Mouse (Mus musculus) neutrophil, adult 65 days (primary cell): ENCODE results near the gene Fasn. TPM values are rescaled to one million over a fixed set of nuclear protein-coding genes. Genes with fewer than 3 reads are reported as not detected.

Experiments used
- total RNA-seq: library from RNA; stranded (reverse); gene quantifications from 2 replicates; pipeline ENCODE4 v1.2.4, GENCODE M21; 2023

Fasn gene
- 18.5 and 25.7 TPM in 2 replicates for total RNA-seq

GRCm38 (mm10) chr11:120823956-120824786 is at the start of gene Fasn:
Gene Fasn (minus strand): TSS chr11:120824547.

GRCm38 (mm10) chr11:120795756-120796613 is 28.4 kb downstream of the Fasn start, which contains the start of gene Dus1l:
Gene Dus1l (minus strand): TSS chr11:120796403.

DNA sequence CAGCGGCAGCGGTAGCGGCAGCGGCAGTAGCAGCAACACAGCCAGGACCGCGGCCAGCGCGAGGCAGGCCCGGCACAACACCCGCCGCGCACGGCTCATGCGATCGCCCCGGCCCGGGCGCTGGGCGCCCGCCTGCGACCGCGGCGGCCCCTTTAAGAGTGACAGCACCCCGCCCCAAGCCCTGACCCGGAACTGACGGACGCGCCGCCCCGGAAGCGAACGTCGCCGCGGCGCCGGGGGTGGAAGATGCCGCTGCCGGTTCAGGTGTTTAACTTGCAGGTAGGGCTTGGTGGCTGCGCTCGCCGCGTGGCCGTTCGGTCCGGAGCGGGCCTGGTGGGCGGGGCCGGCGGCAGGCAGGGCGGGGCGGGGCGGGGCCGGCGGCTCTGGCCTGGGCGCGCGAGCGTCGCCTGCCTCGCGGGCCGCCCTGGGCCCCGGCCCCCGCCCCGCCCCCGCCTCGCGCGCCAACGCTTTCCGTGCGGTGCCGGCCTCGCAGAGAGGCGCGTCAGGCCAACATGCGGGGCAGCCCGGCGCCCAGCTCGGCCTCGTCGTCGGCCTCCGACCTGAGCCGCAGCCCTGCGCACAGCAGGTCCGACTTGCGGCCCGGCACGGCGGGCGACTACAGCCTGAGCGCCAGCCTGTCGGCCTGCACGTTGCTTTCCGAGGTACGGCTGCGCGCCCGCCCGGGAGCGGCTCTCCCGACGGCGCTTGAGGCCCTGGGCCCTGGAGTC is 40.1 kb downstream of the Fasn start, which contains the start of the genes Rfng and Gps1:
TSS of gene Rfng (minus strand) at position 144 of the 728 bp plus-strand sequence.
TSS of gene Gps1 (plus strand) at position 209 of the 728 bp plus-strand sequence.

DNA sequence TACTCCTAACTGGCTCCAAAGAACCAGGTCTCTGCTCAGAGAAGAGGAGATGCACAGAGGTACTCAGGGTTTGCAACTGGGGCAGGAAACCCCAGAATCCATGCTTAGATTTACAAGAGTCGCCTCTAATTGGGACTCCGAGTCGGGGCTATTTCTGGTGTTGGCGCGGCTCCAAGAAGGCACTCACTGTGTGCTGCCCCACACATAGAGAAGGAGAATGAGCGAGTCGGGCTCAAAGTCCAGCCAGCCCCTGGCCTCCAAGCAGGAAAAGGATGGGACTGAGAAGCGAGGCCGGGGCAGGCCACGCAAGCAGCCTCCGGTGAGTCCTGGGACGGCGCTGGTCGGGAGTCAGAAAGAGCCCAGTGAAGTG is 61.7 kb downstream of the Fasn start, which contains the start of gene Hmga1b:
TSS of gene Hmga1b (plus strand) at position 123 of the 370 bp plus-strand sequence.

Other genes with a start within 250 kb of the Fasn start
- 428 and 459 TPM in 2 replicates for gene Arhgdia, start 242.9 kb downstream of the Fasn start, total RNA-seq
- gene Alyref, start 226.2 kb downstream of the Fasn start, total RNA-seq = 116 and 122 TPM in 2 replicates
- gene Anapc11, start 226.1 kb downstream of the Fasn start, total RNA-seq = 36.8 and 40.0 TPM in 2 replicates
- gene Npb, start 216.1 kb downstream of the Fasn start, total RNA-seq = 1.5 TPM in 1 of 2 replicates, not detected in the other
- gene Pcyt2, start 206.6 kb downstream of the Fasn start, total RNA-seq = 28.9 and 43.8 TPM in 2 replicates
- 114 and 133 TPM in 2 replicates for gene Sirt7, start 199.3 kb downstream of the Fasn start, total RNA-seq
- gene Mafg, start 190.9 kb downstream of the Fasn start, total RNA-seq = 122 and 149 TPM in 2 replicates
- 1.4 and 1.5 TPM in 2 replicates for gene Pycr1, start 180.8 kb downstream of the Fasn start, total RNA-seq
- gene Myadml2, start 176.4 kb downstream of the Fasn start, total RNA-seq = not detected in 2 replicates
- not detected in 2 replicates for gene Notum, start 163.4 kb downstream of the Fasn start, total RNA-seq
- gene Aspscr1, start 151.6 kb downstream of the Fasn start, total RNA-seq = 82.0 and 103 TPM in 2 replicates
- 30.2 and 33.5 TPM in 2 replicates for gene Cenpx, start 110.8 kb downstream of the Fasn start, total RNA-seq
- gene Lrrc45, start 110.6 kb downstream of the Fasn start, total RNA-seq = 9.1 and 10.4 TPM in 2 replicates
- gene Rac3, start 103.1 kb downstream of the Fasn start, total RNA-seq = 0.88 and 1.2 TPM in 2 replicates
- gene Dcxr, start 97.3 kb downstream of the Fasn start, total RNA-seq = 5.6 and 6.1 TPM in 2 replicates
- 2.3 and 2.9 TPM in 2 replicates for gene Cbr2, start 92.4 kb downstream of the Fasn start, total RNA-seq
- gene Hmga1b, start 61.8 kb downstream of the Fasn start, total RNA-seq = 36.2 and 41.5 TPM in 2 replicates
- gene Rfng, start 40.3 kb downstream of the Fasn start, total RNA-seq = 12.0 and 12.2 TPM in 2 replicates
- gene Gps1, start 40.3 kb downstream of the Fasn start, total RNA-seq = 34.8 and 43.3 TPM in 2 replicates
- 23.4 and 32.1 TPM in 2 replicates for gene Dus1l, start 28.1 kb downstream of the Fasn start, total RNA-seq
- gene Ccdc57, start 108.3 kb upstream of the Fasn start, total RNA-seq = 3.4 and 4.2 TPM in 2 replicates
- 470 and 646 TPM in 2 replicates for gene Slc16a3, start 123.9 kb upstream of the Fasn start, total RNA-seq
- gene Csnk1d, start 166.8 kb upstream of the Fasn start, total RNA-seq = 144 and 149 TPM in 2 replicates
- gene Cd7, start 214.9 kb upstream of the Fasn start, total RNA-seq = 1.8 and 2.3 TPM in 2 replicates
- gene Sectm1b, start 239.0 kb upstream of the Fasn start, total RNA-seq = not detected in 2 replicates